In genomic region chr6:145307237-145307636, GRCm38 (mm10) we compare ENCODE assay signal across 11 mouse cellular contexts. TPM values are rescaled to one million over a fixed set of nuclear protein-coding genes. Genes with fewer than 3 reads are reported as not detected.
DNase-seq lines count a peak whose midpoint lies in the region; ATAC-seq and TF ChIP-seq lines count a peak whose summit lies in the region.
"Had no signal": no experiment of that assay in that cellular context is flagged by ENCODE, and none has a peak within 500 bp of the region (broad histone marks: within the 10 kb centered on the region; RNA-seq: fewer than 3 reads in every experiment).

No protein-coding gene starts in this region.

- no peak overlapping the region for H3K4me2 ChIP-seq in intestine, embryonic 16.5 days (ENCODE audit: low read depth, low read length)
- no peak overlapping the region for H3K4me2 ChIP-seq in intestine, embryonic 15.5 days (replicated peaks)
- H3K4me2 ChIP-seq in liver, embryonic 16.5 days (ENCODE audit: low read depth, low read length) = no peak overlapping the region; the same call in 1 of the 2 replicates

- DNase-seq in thymus, postnatal 14 days = no peak
- no peak for DNase-seq in gastrocnemius, postnatal 36 days
- DNase-seq in urinary bladder, postnatal 10 days (ENCODE audit: low spot score) = no peak
- DNase-seq: adrenal gland, postnatal 25 days had no signal

- H3K27ac ChIP-seq in intestine, embryonic 16.5 days (ENCODE audit: low read length) = peak overlapping the region; percentile 51; the same call in 1 of the 2 replicates
- no peak overlapping the region for H3K27ac ChIP-seq in intestine, embryonic 15.5 days
- peak overlapping the region; percentile 91 for H3K27ac ChIP-seq in bone marrow, adult 2 months (ENCODE audit: control insufficient read depth, insufficient read depth, low read depth, low read length, poor library complexity)
- peak overlapping the region; percentile 52 for H3K27ac ChIP-seq in liver, embryonic 16.5 days (ENCODE audit: low read length)
- peak overlapping the region; percentile 82 for H3K27ac ChIP-seq in small intestine, adult 2 months (ENCODE audit: insufficient read depth, low read depth, low read length)
- H3K27ac ChIP-seq: hindbrain, embryonic 10.5 days had no signal

- 91% methylated on average over 8 of the region's 8 CpGs for WGBS in intestine, embryonic 16.5 days
- WGBS in intestine, embryonic 15.5 days = 90% methylated on average over 8 of the region's 8 CpGs
- WGBS in bone marrow, adult 2 months = 3% methylated on average over 8 of the region's 8 CpGs
- WGBS in liver, embryonic 16.5 days (ENCODE audit: insufficient replicate concordance) = 28% methylated on average over 8 of the region's 8 CpGs
- 90% methylated on average over 8 of the region's 8 CpGs for WGBS in small intestine, adult 2 months

- no peak for ATAC-seq in intestine, embryonic 16.5 days
- ATAC-seq in intestine, embryonic 15.5 days = no peak
- ATAC-seq in liver, embryonic 16.5 days (ENCODE audit: low read depth) = peak; percentile 55

- intact Hi-C loops in gastrocnemius, postnatal 36 days (cut with DNase I) = no loop called here

- H3K9ac ChIP-seq in intestine, embryonic 16.5 days (ENCODE audit: low read depth, low read length) = no peak overlapping the region
- no peak overlapping the region for H3K9ac ChIP-seq in intestine, embryonic 15.5 days
- no peak overlapping the region for H3K9ac ChIP-seq in liver, embryonic 16.5 days (ENCODE audit: low read depth, low read length)

- H3K4me3 ChIP-seq in intestine, embryonic 16.5 days (ENCODE audit: low read length) = no peak overlapping the region
- no peak overlapping the region for H3K4me3 ChIP-seq in intestine, embryonic 15.5 days (replicated peaks)
- H3K4me3 ChIP-seq in bone marrow, adult 2 months (replicated peaks; ENCODE audit: control insufficient read depth, low read depth, low read length) = no peak overlapping the region
- H3K4me3 ChIP-seq in liver, embryonic 16.5 days (ENCODE audit: low read depth, low read length) = no peak overlapping the region
- H3K4me3 ChIP-seq in small intestine, adult 2 months (ENCODE audit: low read depth, low read length) = no peak overlapping the region
- H3K4me3 ChIP-seq: hindbrain, embryonic 10.5 days had no signal

- H3K4me1 ChIP-seq in intestine, embryonic 16.5 days (ENCODE audit: control insufficient read depth, insufficient read depth, low read length) = peaks cover 10% of the 10 kb centered on the region; the same call in 1 of the 2 replicates
- peaks cover 7% of the 10 kb centered on the region for H3K4me1 ChIP-seq in intestine, embryonic 15.5 days (replicated peaks)
- H3K4me1 ChIP-seq in bone marrow, adult 2 months (ENCODE audit: control insufficient read depth, insufficient read depth, low read length) = peaks cover 6% of the 10 kb centered on the region
- H3K4me1 ChIP-seq in liver, embryonic 16.5 days (ENCODE audit: control insufficient read depth, low read depth, low read length) = peaks cover 4% of the 10 kb centered on the region; the same call in 1 of the 2 replicates
- H3K4me1 ChIP-seq in small intestine, adult 2 months (ENCODE audit: control insufficient read depth, insufficient read depth, insufficient read length, low read length) = no peaks in the 10 kb centered on the region

- H3K27me3 ChIP-seq in intestine, embryonic 16.5 days (replicated peaks; ENCODE audit: control insufficient read depth, insufficient read depth, low read length) = no peaks in the 10 kb centered on the region
- no peaks in the 10 kb centered on the region for H3K27me3 ChIP-seq in intestine, embryonic 15.5 days (replicated peaks)
- no peaks in the 10 kb centered on the region for H3K27me3 ChIP-seq in liver, embryonic 16.5 days (ENCODE audit: control insufficient read depth, insufficient read depth, low read depth, low read length)
- H3K27me3 ChIP-seq in small intestine, adult 2 months (ENCODE audit: control insufficient read depth, insufficient read depth, low read length) = no peaks in the 10 kb centered on the region

- H3K36me3 ChIP-seq in intestine, embryonic 16.5 days (ENCODE audit: control insufficient read depth, insufficient read depth, low read length) = no peaks in the 10 kb centered on the region
- no peaks in the 10 kb centered on the region for H3K36me3 ChIP-seq in intestine, embryonic 15.5 days
- H3K36me3 ChIP-seq in liver, embryonic 16.5 days (ENCODE audit: control insufficient read depth, insufficient read depth) = no peaks in the 10 kb centered on the region
- H3K36me3 ChIP-seq in small intestine, adult 2 months (ENCODE audit: control insufficient read depth, insufficient read depth, low read length) = no peaks in the 10 kb centered on the region
- H3K36me3 ChIP-seq: G1E; hindbrain, embryonic 10.5 days had no signal

- TF ChIP-seq CTCF in bone marrow, adult 2 months (IDR thresholded peaks at IDR 0.05; ENCODE audit: control insufficient read depth, insufficient read depth, low read length) = no peak
- no peak for TF ChIP-seq CTCF in small intestine, adult 2 months (IDR thresholded peaks at IDR 0.05; ENCODE audit: extremely low read depth, insufficient read length, insufficient replicate concordance, low read depth, low read length)

- H3K9me3 ChIP-seq in intestine, embryonic 16.5 days (ENCODE audit: control insufficient read depth, low read length) = no peaks in the 10 kb centered on the region
- no peaks in the 10 kb centered on the region for H3K9me3 ChIP-seq in intestine, embryonic 15.5 days
- no peaks in the 10 kb centered on the region for H3K9me3 ChIP-seq in liver, embryonic 16.5 days (replicated peaks; ENCODE audit: control insufficient read depth, low read length)
- H3K9me3 ChIP-seq: hindbrain, embryonic 10.5 days had no signal

- no peak for TF ChIP-seq POLR2A in bone marrow, adult 2 months (IDR thresholded peaks at IDR 0.05; ENCODE audit: borderline replicate concordance, control insufficient read depth, low read depth, low read length)
- no peak for TF ChIP-seq POLR2A in small intestine, adult 2 months (IDR thresholded peaks at IDR 0.05; ENCODE audit: low read depth, low read length)

RNA-seq across cellular contexts. Expression of gene Kras, which starts 57.2 kb away (rescaled TPM):
- polyA plus RNA-seq in intestine, embryonic 16.5 days (2015; fragmentation: Nextera tagmentation; extraction: Ambion mirVana) = 56.6 and 60.2 TPM in 2 replicates
- polyA plus RNA-seq in intestine, embryonic 15.5 days (2015; fragmentation: Nextera tagmentation; extraction: Ambion mirVana) = 67.6 and 68.6 TPM in 2 replicates
- 29.6 and 37.4 TPM in 2 replicates for polyA plus RNA-seq in bone marrow, adult 2 months (2011; ENCODE audit: insufficient read depth, insufficient read length, low replicate concordance, missing spikeins)
- polyA plus RNA-seq in liver, embryonic 16.5 days (2015; fragmentation: Nextera tagmentation; extraction: Ambion mirVana) = 41.1 and 44.1 TPM in 2 replicates
- 8.6 and 26.3 TPM in 2 replicates for polyA plus RNA-seq in small intestine, adult 2 months (2012; rRNA removed)
- 10 to 100 TPM; 12.5 to 15.9 TPM for total RNA-seq in gastrocnemius, postnatal 36 days (2021)
